Mouse (Mus musculus) gonadal fat pad, adult 2 months (tissue): ENCODE results near the gene Ift172. TPM values are rescaled to one million over a fixed set of nuclear protein-coding genes. Genes with fewer than 3 reads are reported as not detected.
"Not testable (repeated sequence)": the region's sequence is repeated elsewhere in the genome, so short reads cannot be mapped to it uniquely, and the experiment has no call there.

Experiments used
- DNase-seq: peaks from one replicate; pipeline ENCODE4 v3.0.0-alpha.2; 2012; ENCODE audit warnings: low read depth
- polyA plus RNA-seq: library from polyadenylated mRNA; depleted of rRNA; stranded (reverse); fragments of >200 nt; gene quantifications from 2 replicates; pipeline ENCODE4 v1.2.3, GENCODE M21; 2012; rRNA removed

Gene Ift172
- polyA plus RNA-seq, 1 experiment = 37.7 TPM

DNA sequence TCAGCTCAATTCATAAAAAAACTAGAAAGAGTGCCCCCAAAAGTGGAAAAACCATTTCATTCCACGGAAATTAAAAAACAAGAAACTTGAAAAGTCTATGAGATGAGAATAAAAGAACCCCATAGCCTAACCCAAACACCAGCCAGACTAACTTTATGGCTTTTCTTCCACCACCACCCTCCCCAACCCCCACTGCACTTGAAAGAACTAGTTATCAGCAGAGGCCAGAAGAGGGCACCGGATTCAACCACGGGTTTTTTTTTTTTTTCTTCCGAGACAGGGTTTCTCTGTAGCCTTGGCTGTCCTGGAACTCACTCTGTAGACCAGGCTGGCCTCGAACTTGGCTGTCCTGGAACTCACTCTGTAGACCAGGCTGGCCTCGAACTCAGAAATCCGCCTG lies 72.6 kb downstream of the Ift172 start:
- DNase-seq = no peak

DNA sequence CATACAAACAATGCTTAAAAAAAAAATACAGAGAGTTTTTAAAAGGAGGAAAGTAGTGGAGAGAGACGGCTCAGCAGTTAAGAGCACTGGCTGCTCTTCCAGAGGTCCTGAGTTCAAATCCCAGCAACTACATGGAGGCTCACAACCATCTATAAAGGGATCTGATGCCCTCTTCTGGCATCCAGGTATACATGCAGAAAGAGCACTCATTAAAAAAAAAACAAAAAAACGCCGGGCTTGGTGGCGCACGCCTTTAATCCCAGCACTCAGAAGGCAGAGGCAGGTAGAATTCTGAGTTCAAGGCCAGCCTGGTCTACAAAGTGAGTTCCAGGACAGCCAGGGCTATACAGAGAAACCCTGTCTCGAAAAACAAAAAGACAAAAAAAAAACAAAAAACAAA lies 74.4 kb downstream of the Ift172 start:
- not testable (repeated sequence) for DNase-seq

DNA sequence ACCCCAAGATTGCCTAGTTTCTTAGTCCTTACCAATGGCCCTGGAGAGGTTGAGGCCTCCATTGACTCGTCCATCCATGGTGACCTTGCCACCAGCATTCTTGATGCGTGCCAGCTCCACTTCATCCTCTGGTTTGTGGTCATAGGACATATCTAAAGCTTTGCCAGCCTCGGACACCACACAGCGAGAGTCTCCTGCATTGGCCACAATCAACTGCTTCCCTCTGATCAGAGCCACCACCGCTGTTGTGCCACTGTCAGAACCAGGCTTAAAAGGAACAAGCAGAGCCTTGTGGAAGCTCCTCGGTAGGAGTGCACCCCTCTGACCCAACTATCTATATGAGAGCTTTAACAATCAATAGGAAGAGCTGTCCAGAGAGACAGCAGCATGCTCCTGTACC lies 86.5 kb downstream of the Ift172 start:
- DNase-seq = no peak

DNA sequence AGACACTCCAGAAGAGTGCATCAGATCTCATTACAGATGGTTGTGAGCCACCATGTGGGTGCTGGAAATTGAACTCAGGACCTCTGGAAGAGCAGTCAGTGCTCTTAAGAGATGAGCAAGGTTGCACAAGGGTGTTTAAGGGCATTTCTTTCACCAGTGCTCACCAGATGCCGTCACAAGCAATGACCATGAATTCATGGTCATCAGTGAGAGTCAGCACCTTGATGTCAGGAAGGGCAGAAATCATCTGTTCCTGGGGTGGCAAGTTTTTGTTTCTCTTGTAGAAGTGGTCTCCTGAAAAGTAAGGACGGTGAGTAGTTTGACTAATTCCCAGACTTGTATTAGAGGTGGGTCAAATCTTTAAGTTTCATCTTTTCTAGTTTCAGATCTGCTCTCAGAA lies 87.0 kb downstream of the Ift172 start:
- no peak for DNase-seq

Other genes starting within 250 kb of the Ift172 start
- 229 and 242 TPM in 2 replicates for gene Atraid, start 242.8 kb downstream of the Ift172 start, polyA plus RNA-seq
- 32.8 and 34.2 TPM in 2 replicates for gene Slc5a6, start 242.2 kb downstream of the Ift172 start, polyA plus RNA-seq
- gene Cad, start 236.3 kb downstream of the Ift172 start, polyA plus RNA-seq = 216 and 228 TPM in 2 replicates
- 0.32 and 0.46 TPM in 2 replicates for gene Dnajc5g, start 184.8 kb downstream of the Ift172 start, polyA plus RNA-seq
- gene Slc30a3, start 182.9 kb downstream of the Ift172 start, polyA plus RNA-seq = 5.7 and 11.3 TPM in 2 replicates
- 0.42 TPM in 1 of 2 replicates, not detected in the other for gene Trim54, start 174.4 kb downstream of the Ift172 start, polyA plus RNA-seq
- not detected in 2 replicates for gene Ucn, start 152.3 kb downstream of the Ift172 start, polyA plus RNA-seq
- gene Mpv17, start 136.9 kb downstream of the Ift172 start, polyA plus RNA-seq = 94.2 and 136 TPM in 2 replicates
- gene Gm29609, start 111.2 kb downstream of the Ift172 start, polyA plus RNA-seq = 2.6 and 3.6 TPM in 2 replicates
- gene Gtf3c2, start 111.0 kb downstream of the Ift172 start, polyA plus RNA-seq = 45.4 TPM in 2 replicates
- 109 and 126 TPM in 2 replicates for gene Snx17, start 97.9 kb downstream of the Ift172 start, polyA plus RNA-seq
- 51.2 and 64.9 TPM in 2 replicates for gene Eif2b4, start 97.7 kb downstream of the Ift172 start, polyA plus RNA-seq
- 30.4 and 39.7 TPM in 2 replicates for gene Zfp513, start 88.8 kb downstream of the Ift172 start, polyA plus RNA-seq
- 46.5 and 80.1 TPM in 2 replicates for gene Ppm1g, start 70.4 kb downstream of the Ift172 start, polyA plus RNA-seq
- 120 and 142 TPM in 2 replicates for gene Nrbp1, start 50.3 kb downstream of the Ift172 start, polyA plus RNA-seq
- 1.3 and 3.6 TPM in 2 replicates for gene Gm9970, start 49.9 kb downstream of the Ift172 start, polyA plus RNA-seq
- 36.9 and 38.7 TPM in 2 replicates for gene Krtcap3, start 39.4 kb downstream of the Ift172 start, polyA plus RNA-seq
- 6.1 and 8.0 TPM in 2 replicates for gene Fndc4, start 5.0 kb upstream of the Ift172 start, polyA plus RNA-seq
- 0.23 and 0.53 TPM in 2 replicates for gene Gckr, start 6.3 kb upstream of the Ift172 start, polyA plus RNA-seq
- gene Zfp512, start 161.3 kb upstream of the Ift172 start, polyA plus RNA-seq = 12.6 and 13.0 TPM in 2 replicates
- gene 4930548H24Rik, start 194.6 kb upstream of the Ift172 start, polyA plus RNA-seq = not detected in 2 replicates
- 10.7 and 12.8 TPM in 2 replicates for gene Gpn1, start 203.6 kb upstream of the Ift172 start, polyA plus RNA-seq
- gene Slc4a1ap, start 235.9 kb upstream of the Ift172 start, polyA plus RNA-seq = 12.6 and 14.5 TPM in 2 replicates
- gene Supt7l, start 236.7 kb upstream of the Ift172 start, polyA plus RNA-seq = 14.2 and 17.1 TPM in 2 replicates